Mouse (Mus musculus): ENCODE data around the gene Hormad2. TPM values are rescaled to one million over a fixed set of nuclear protein-coding genes. Genes with fewer than 3 reads are reported as not detected.

The Hormad2 gene
- total RNA-seq, 2 experiments from 2014 or later: not detected

- DNase-seq (ENCODE audit: low spot score in 2 of 2): no peak
Observed at GRCm38 (mm10) chr11:4446195-4446868, 5.4 kb upstream of the Hormad2 start.

GRCm38 (mm10) chr11:4442280-4442679 is 1.4 kb upstream of the Hormad2 start:
- DNase-seq (ENCODE audit: low spot score in 2 of 2): no peak

- no peak for DNase-seq (ENCODE audit: low spot score in 2 of 2)
Observed at GRCm38 (mm10) chr11:4438211-4438610, 2.7 kb downstream of the Hormad2 start.

- no peak for DNase-seq (ENCODE audit: low spot score in 2 of 2)
Observed at GRCm38 (mm10) chr11:4437318-4437717, 3.6 kb downstream of the Hormad2 start.

- peak in 1 of 2 experiments; percentile 43 for DNase-seq (ENCODE audit: low spot score in 2 of 2)
Observed at GRCm38 (mm10) chr11:4436631-4437030, 4.3 kb downstream of the Hormad2 start.

GRCm38 (mm10) chr11:4434461-4434860 is 6.4 kb downstream of the Hormad2 start:
- no peak for DNase-seq (ENCODE audit: low spot score in 2 of 2)

GRCm38 (mm10) chr11:4423818-4424217 is 17.1 kb downstream of the Hormad2 start:
- no peak for DNase-seq (ENCODE audit: low spot score in 2 of 2)

- DNase-seq (ENCODE audit: low spot score in 2 of 2): no peak
Observed at GRCm38 (mm10) chr11:4422494-4423425, 18.1 kb downstream of the Hormad2 start.

- DNase-seq (ENCODE audit: low spot score in 2 of 2): peak in 1 of 2 experiments; percentile 20
Observed at GRCm38 (mm10) chr11:4421933-4422488, 18.9 kb downstream of the Hormad2 start.

GRCm38 (mm10) chr11:4417986-4418385 is 22.9 kb downstream of the Hormad2 start:
- DNase-seq (ENCODE audit: low spot score in 2 of 2): no peak

- DNase-seq (ENCODE audit: low spot score in 2 of 2): no peak
Observed at GRCm38 (mm10) chr11:4412294-4412693, 28.6 kb downstream of the Hormad2 start.

GRCm38 (mm10) chr11:4404277-4404676 is 36.6 kb downstream of the Hormad2 start:
- DNase-seq (ENCODE audit: low spot score in 2 of 2): no peak

GRCm38 (mm10) chr11:4403381-4403780 is 37.5 kb downstream of the Hormad2 start:
- DNase-seq (ENCODE audit: low spot score in 2 of 2): no peak

GRCm38 (mm10) chr11:4401251-4401650 is 39.7 kb downstream of the Hormad2 start:
- no peak for DNase-seq (ENCODE audit: low spot score in 2 of 2)

GRCm38 (mm10) chr11:4394226-4394625 is 46.7 kb downstream of the Hormad2 start:
- no peak for DNase-seq (ENCODE audit: low spot score in 2 of 2)

GRCm38 (mm10) chr11:4388018-4388417 is 52.9 kb downstream of the Hormad2 start:
- DNase-seq (ENCODE audit: low spot score in 2 of 2): no peak

GRCm38 (mm10) chr11:4382321-4382720 is 58.6 kb downstream of the Hormad2 start:
- DNase-seq (ENCODE audit: low spot score in 2 of 2): no peak

- DNase-seq (ENCODE audit: low spot score in 2 of 2): no peak
Observed at GRCm38 (mm10) chr11:4379857-4380256, 61.0 kb downstream of the Hormad2 start.

- DNase-seq (ENCODE audit: low spot score in 2 of 2): no peak
Observed at GRCm38 (mm10) chr11:4366389-4366788, 74.5 kb downstream of the Hormad2 start.

GRCm38 (mm10) chr11:4355430-4355829 is 85.5 kb downstream of the Hormad2 start:
- no peak for DNase-seq (ENCODE audit: low spot score in 2 of 2)

GRCm38 (mm10) chr11:4352637-4353036 is 88.3 kb downstream of the Hormad2 start:
- no peak for DNase-seq (ENCODE audit: low spot score in 2 of 2)

- DNase-seq (ENCODE audit: low spot score in 2 of 2): no peak
Observed at GRCm38 (mm10) chr11:4343926-4344325, 97.0 kb downstream of the Hormad2 start.

All from layer of hippocampus, adult 18-20 months (tissue).